Mouse (Mus musculus) cortical plate, adult 2 months (tissue): ENCODE results near the gene Strn3.

Experiments used
- CTCF ChIP-seq: fragments of 200-500 bp; IDR thresholded peaks from 2 replicates; pipeline ENCODE4 v1.5.1; 2011; ENCODE audit warnings: mild to moderate bottlenecking, control low read depth, low read length; ENCODE audit not compliant: insufficient read depth; ENCODE audit errors: extremely low read depth
- POLR2A ChIP-seq: fragments of 200-500 bp; IDR thresholded peaks from 2 replicates; pipeline ENCODE4 v1.6.1; 2011; ENCODE audit warnings: mild to moderate bottlenecking, low read length, control low read depth; ENCODE audit not compliant: insufficient read depth; ENCODE audit errors: extremely low read depth

DNA sequence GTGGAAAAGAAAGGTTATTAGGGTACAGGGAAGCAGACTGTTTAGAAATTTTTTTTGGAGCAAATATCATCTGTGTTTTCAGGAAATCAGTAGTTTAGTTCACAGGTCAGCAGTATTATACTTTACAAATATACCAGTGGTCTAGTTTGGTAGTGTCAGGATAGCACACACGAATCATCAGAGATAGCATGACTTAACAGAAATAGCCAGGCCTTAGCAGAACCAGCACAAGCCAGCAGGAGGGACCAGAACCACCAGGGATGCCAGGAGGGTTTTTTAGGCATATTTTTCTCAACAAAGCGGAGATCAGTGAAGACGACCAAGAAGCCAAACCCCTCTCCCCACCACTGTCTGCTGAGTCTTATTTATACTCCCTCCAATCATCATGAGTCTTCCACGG is 18.4 kb downstream of the Strn3 start:
- TF ChIP-seq CTCF (no peak), POLR2A (no peak)
